Mouse (Mus musculus): Measurements from ENCODE around the gene Aff1.

DNA sequence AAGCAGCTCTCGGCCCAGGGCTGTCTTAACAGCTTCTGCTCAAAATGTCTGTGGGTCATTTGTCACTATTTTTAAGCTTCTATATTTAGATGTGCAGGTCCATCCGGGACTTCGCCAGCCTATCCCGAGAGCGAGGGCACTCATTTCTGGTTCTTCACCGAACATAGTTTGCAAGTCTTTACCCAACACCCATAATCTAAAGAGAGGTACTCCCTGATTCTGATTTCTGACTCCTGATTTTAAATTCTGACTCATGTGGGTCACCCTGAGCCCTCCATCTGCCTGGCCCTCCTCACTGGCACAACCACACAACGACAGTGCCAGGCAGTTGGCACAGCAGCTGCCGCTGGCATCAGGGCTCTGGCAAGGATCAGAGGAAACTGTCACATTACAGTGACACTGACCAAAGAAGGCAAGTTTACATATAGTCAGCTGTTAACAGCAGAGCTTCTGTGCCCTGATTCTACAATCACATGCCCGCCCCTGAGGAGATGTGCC, 97.5 kb downstream of the Aff1 start:
- TF ChIP-seq CTCF (IDR thresholded peaks at IDR 0.05; ENCODE audit: low read depth) (no peak), EP300 (optimal IDR thresholded peaks at IDR 0.05) (no peak)

All from stomach, postnatal 0 days (tissue).